Mouse (Mus musculus) embryonic fibroblast, embryonic 13.5 days (primary cell): ENCODE data around the gene Hoxb6. TPM values are rescaled to one million over a fixed set of nuclear protein-coding genes. Genes with fewer than 3 reads are reported as not detected.

Experiments used
- H3K27ac ChIP-seq: 2 replicates; pipeline ENCODE4 v1.5.1; 2012; ENCODE audit warnings: low read length, control low read depth, inconsistent platforms; ENCODE audit not compliant: insufficient read depth
- H3K4me1 ChIP-seq: 2 replicates; pipeline ENCODE4 v1.6.1; 2011; ENCODE audit warnings: low read length; ENCODE audit not compliant: control insufficient read depth, insufficient read depth
- H3K4me3 ChIP-seq: 2 replicates; pipeline ENCODE4 v1.5.1; 2011; ENCODE audit warnings: mild to moderate bottlenecking, control low read depth, low read length; ENCODE audit not compliant: insufficient read depth
- CTCF ChIP-seq: IDR thresholded peaks from 2 replicates; pipeline ENCODE4 v1.5.1; 2011; ENCODE audit warnings: mild to moderate bottlenecking, control low read depth, low read length, moderate library complexity, borderline replicate concordance; ENCODE audit not compliant: insufficient read depth
- POLR2A ChIP-seq: IDR thresholded peaks from 2 replicates; pipeline ENCODE4 v1.6.1; 2011; ENCODE audit warnings: low read depth, mild to moderate bottlenecking, control low read depth, low read length, moderate library complexity
- polyA plus RNA-seq: library from polyadenylated mRNA; stranded (reverse); fragments of >200 nt; gene quantifications from 2 replicates; pipeline ENCODE4 v1.2.4, GENCODE M21; 2011; ENCODE audit warnings: low read depth; ENCODE audit not compliant: missing spikeins, insufficient read length

Hoxb6 gene
- polyA plus RNA-seq, 1 experiment = 9.6 TPM

DNA sequence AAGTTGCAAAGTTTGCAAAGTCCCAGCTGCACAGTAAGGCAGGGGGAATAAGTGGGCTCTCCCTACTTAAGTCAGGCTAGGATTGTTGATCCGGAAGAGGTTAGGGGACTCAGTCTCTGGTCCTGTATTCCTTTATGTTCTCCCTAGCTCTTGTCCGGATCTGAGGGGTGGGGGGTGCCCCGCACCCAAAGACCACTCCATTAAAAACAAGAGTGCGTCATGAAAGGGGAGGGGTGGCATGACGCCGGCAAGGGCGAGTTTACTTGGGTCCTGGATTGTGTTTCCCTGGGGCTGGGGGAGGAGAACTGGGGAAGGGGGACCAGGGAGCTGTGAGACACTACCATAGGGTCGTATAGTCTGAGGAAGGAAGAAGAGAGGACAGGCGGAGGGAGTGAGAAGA lies 7.5 kb downstream of the Hoxb6 start:
- Histone ChIP-seq H3K4me3 (peak overlapping the region; percentile 44), H3K4me1 (no peaks in the 10 kb centered on the region), H3K27ac (peak overlapping the region; percentile 50; the same call in 1 of the 2 replicates)
- no peak for TF ChIP-seq POLR2A
- TF ChIP-seq CTCF = no peak

DNA sequence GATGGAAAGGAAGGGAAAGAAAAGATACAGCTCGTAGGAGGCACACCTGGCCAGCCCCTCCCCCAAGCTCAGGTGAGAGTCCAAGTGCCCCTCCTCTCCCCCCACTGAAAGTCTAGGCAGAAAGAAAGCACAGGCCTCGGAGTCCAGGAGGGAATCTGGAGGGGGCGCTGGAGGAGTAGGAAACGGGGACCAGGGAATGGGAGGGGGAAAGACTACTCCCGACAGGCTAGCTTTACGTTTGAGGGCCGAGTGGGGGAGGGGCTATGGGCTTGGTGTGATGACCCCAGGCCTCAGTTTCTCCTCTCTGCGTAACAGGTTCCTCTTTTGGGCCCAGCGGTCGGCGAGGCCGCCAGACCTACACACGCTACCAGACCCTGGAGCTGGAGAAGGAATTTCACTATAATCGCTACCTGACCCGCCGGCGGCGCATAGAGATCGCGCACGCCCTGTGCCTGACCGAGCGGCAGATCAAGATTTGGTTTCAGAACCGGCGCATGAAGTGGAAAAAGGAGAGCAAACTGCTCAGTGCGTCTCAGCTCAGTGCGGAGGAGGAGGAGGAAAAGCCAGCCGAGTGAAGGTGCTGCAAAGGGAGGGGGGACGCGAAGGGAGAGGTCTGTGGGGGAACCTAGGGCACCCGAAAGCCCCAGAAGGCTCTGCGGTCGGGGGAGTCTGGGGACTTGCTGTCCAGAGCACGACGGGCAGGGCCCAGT lies 8.2 kb downstream of the Hoxb6 start:
- H3K27ac ChIP-seq = peak overlapping the region; percentile 50; the same call in 1 of the 2 replicates
- TF ChIP-seq POLR2A = no peak
- no peak for TF ChIP-seq CTCF
- H3K4me3 ChIP-seq = peak overlapping the region; percentile 44
- H3K4me1 ChIP-seq = no peaks in the 10 kb centered on the region

DNA sequence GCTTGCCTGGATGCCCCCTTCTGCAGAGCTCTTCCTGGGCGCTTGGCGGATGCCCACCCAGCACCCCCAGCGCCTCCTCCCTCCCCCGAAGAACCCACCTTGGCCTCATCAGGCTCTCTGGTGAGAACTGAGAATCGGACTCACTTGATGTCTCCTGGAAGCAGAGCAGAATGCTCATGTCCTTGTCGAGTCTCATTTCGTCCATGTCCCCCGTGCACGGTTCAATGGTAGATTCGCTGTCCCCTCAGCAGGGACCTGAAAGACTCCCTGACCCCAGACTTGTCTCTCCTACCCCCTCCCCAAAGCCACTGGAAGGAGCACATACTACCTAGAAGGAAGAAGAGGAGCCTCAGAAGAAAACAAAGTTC lies 8.8 kb downstream of the Hoxb6 start:
- no peak overlapping the region for H3K27ac ChIP-seq
- no peaks in the 10 kb centered on the region for H3K4me1 ChIP-seq
- H3K4me3 ChIP-seq = peak overlapping the region; percentile 44; the same call in 1 of the 2 replicates
- TF ChIP-seq CTCF (no peak), POLR2A (no peak)

DNA sequence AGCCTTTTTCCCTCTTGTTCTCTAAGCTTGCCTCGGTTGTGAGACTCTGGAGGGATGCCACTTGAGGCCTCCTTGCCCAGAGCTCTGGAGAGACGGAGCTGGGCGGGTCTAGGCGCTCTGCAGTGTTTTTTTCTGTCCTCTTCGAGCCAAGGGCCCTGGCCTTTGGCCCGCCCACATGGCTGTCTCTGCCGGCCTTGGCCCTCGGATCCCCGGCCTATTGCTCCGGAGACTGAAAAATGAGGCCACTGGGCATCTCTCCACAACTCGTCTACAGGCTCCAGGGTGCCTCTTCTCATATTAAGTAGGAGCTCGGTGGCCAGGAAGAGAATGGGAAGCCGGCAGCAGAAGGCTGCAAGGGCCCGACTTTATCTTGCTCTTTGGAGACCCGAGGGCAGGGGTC lies 9.6 kb downstream of the Hoxb6 start:
- TF ChIP-seq CTCF (no peak), POLR2A (no peak)
- H3K4me1 ChIP-seq = no peaks in the 10 kb centered on the region
- H3K4me3 ChIP-seq = no peak overlapping the region
- peak overlapping the region; percentile 46 for H3K27ac ChIP-seq

GRCm38 (mm10) chr11:96302381-96303150 lies 10.3 kb downstream of the Hoxb6 start:
- Histone ChIP-seq H3K4me3 (no peak overlapping the region), H3K4me1 (no peaks in the 10 kb centered on the region), H3K27ac (peak overlapping the region; percentile 46)
- TF ChIP-seq POLR2A (no peak), CTCF (no peak)

- TF ChIP-seq CTCF (peak; percentile 80), POLR2A (no peak)
- H3K27ac ChIP-seq = peak within 1 kb of the TSS; percentile 46
These were observed 11.1 kb downstream of the Hoxb6 start, which contains the start of gene Hoxb5 for GRCm38 (mm10) chr11:96303151-96304099. Hoxb5 (plus strand) TSS chr11:96303336.

GRCm38 (mm10) chr11:96304381-96305195 lies 12.3 kb downstream of the Hoxb6 start:
- peak overlapping the region; percentile 31 for H3K4me3 ChIP-seq

More at GRCm38 (mm10) chr11:96303151-96304099, 11.1 kb downstream of the Hoxb6 start, which contains the start of gene Hoxb5:
- H3K4me1 ChIP-seq = no peaks in the 10 kb centered on the region
- peak within 1 kb of the TSS; percentile 31 for H3K4me3 ChIP-seq

DNA sequence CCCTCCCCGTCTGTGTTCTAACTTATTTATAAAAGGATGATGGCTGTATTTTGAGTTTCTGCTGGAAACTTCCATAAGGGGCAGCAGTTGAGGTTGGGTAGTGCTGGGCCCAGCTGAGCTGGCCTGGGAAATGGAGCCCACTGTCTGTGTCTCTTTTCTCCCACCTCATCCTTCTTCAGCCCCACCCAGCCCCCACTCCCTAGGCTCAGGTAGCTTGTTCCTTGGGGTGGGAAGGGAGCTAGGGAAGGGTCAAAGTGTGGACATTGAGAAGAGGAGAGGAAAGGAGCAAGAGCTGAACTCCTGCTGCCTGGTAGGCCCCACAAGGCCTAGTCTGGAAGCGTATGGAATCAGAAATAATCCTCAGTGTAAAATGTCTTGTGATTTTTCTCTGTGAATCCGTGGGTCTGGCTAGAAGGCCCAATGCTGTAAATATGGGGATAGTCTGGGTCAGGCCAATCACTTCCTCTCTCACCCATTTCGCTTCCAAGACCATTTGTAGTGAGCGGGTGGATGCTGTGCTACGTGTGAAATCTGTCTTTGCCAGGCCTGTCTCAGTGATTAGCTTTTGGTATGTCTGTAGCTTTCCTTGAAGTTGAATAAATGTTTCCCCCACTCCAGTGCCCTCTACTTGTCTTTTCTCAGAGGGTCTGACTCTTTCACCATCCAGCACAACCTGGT lies 13.4 kb downstream of the Hoxb6 start:
- TF ChIP-seq POLR2A = no peak
- TF ChIP-seq CTCF = no peak
- Histone ChIP-seq H3K4me3 (peak overlapping the region; percentile 0; the same call in 1 of the 2 replicates), H3K4me1 (no peaks in the 10 kb centered on the region), H3K27ac (peak overlapping the region; percentile 79)

More at GRCm38 (mm10) chr11:96304381-96305195, 12.3 kb downstream of the Hoxb6 start:
- Histone ChIP-seq H3K27ac (peak overlapping the region; percentile 23; the same call in 1 of the 2 replicates), H3K4me1 (no peaks in the 10 kb centered on the region)
- no peak for TF ChIP-seq POLR2A
- TF ChIP-seq CTCF = no peak
